Mouse (Mus musculus): ENCODE measurements around the gene Vmn2r31.
"Not testable (repeated sequence)": the region's sequence is repeated elsewhere in the genome, so short reads cannot be mapped to it uniquely, and the experiment has no call there.

The Vmn2r31 gene

GRCm38 (mm10) chr7:7399603-7400002 is at the start of gene Vmn2r31:
TSS of gene Vmn2r31 (minus strand) at chr7:7399703.
- in situ Hi-C loops (cut with MboI; ENCODE audit: low sequenced_read_pairs), result not testable (repeated sequence)

GRCm38 (mm10) chr7:7374431-7374830 is 25.1 kb downstream of the Vmn2r31 start, which contains the start of gene Gm45783:
TSS of gene Gm45783 (minus strand) at chr7:7374573.
- in situ Hi-C loops (cut with MboI; ENCODE audit: low sequenced_read_pairs), result not testable (repeated sequence)

GRCm38 (mm10) chr7:7337509-7337908 is 62.0 kb downstream of the Vmn2r31 start, which contains the start of gene Vmn2r30:
TSS of gene Vmn2r30 (minus strand) at chr7:7337609.
- in situ Hi-C loops (cut with MboI; ENCODE audit: low sequenced_read_pairs), result not testable (repeated sequence)

Measured in CH12F3 (cell line).